Mouse (Mus musculus): ENCODE results near the gene Rrn3.

DNA sequence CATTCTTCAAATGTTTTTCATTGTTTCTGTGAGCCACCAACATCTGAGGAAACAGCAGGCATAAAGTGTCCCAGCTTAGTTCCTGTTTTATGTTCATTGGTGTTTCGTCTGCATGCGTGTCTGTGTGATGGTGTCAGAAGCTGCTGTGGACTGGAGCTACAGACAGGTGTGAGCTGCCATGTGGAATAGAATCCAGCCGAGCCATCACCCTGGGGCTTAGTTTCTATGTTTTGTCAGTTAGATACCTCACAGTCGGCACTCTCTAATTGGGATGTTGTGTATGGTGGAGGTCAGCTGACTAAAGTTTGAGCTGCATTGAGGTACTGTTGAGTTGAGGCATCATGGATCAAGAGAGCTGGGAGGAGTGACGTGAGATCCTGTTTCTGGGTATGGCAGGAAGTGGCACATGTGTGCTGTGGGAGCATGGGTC, 16.3 kb downstream of the Rrn3 start:
- TF ChIP-seq POLR2A (IDR thresholded peaks at IDR 0.05; ENCODE audit: control insufficient read depth, low read depth, low read length) (no peak), CTCF (IDR thresholded peaks at IDR 0.05; ENCODE audit: control insufficient read depth, insufficient read depth, insufficient replicate concordance, low read depth, low read length) (no peak)
